Mouse (Mus musculus) liver, adult 2 months (tissue): Measurements from ENCODE around the gene Susd1. TPM values are rescaled to one million over a fixed set of nuclear protein-coding genes. Genes with fewer than 3 reads are reported as not detected.

Source experiments
- DNase-seq: peaks from one replicate; pipeline ENCODE4 v3.0.0-alpha.2; 2011; ENCODE audit warnings: low read depth, low spot score; ENCODE audit errors: extremely low read depth
- H3K27ac ChIP-seq: fragments of 200-500 bp; replicated peaks from 2 replicates; pipeline ENCODE4 v1.5.1; 2012; ENCODE audit warnings: low read depth, mild to moderate bottlenecking, control low read depth, inconsistent platforms, low read length; ENCODE audit not compliant: insufficient read depth
- H3K27me3 ChIP-seq: fragments of 200-500 bp; 2 replicates; pipeline ENCODE4 v1.6.1; 2012; ENCODE audit warnings: mild to moderate bottlenecking, moderate library complexity, low read length, inconsistent platforms; ENCODE audit not compliant: control insufficient read depth, insufficient read depth
- H3K36me3 ChIP-seq: fragments of 200-500 bp; 2 replicates; pipeline ENCODE4 v1.6.1; 2012; ENCODE audit warnings: low read length, inconsistent platforms; ENCODE audit not compliant: control insufficient read depth, insufficient read depth
- H3K4me1 ChIP-seq: fragments of 200-500 bp; 2 replicates; pipeline ENCODE4 v1.6.1; 2011; ENCODE audit warnings: low read length; ENCODE audit not compliant: control insufficient read depth, insufficient read depth
- H3K4me3 ChIP-seq: fragments of 200-500 bp; 2 replicates; pipeline ENCODE4 v1.5.1; 2011; ENCODE audit warnings: low read depth, mild to moderate bottlenecking, control low read depth, low read length, moderate library complexity; ENCODE audit not compliant: insufficient read depth
- H3K79me2 ChIP-seq: fragments of 200-500 bp; 2 replicates; pipeline ENCODE4 v1.6.1; 2012; ENCODE audit warnings: inconsistent platforms, mild to moderate bottlenecking, low read length, moderate library complexity; ENCODE audit not compliant: control insufficient read depth, insufficient read depth
- H3K9ac ChIP-seq: fragments of 200-500 bp; 2 replicates; pipeline ENCODE4 v1.6.1; 2012; ENCODE audit warnings: low read depth, mild to moderate bottlenecking, control low read depth, inconsistent platforms, low read length
- CTCF ChIP-seq: fragments of 200-500 bp; IDR thresholded peaks from 2 replicates; pipeline ENCODE4 v1.5.1; 2011; ENCODE audit warnings: low read depth, low read length, control low read depth
- POLR2A ChIP-seq: fragments of 200-500 bp; IDR thresholded peaks from 2 replicates; pipeline ENCODE4 v1.6.1; 2011; ENCODE audit warnings: low read length, control low read depth; ENCODE audit not compliant: insufficient read depth; ENCODE audit errors: extremely low read depth
- WGBS: fragments of 180-500 bp; shearing (Covaris S2); methylation state at CpG from one replicate; pipeline ENCODE4 v1.1.7; 2018; 5-methylcytosine and 5-hydroxymethylcytosine counted together
- polyA plus RNA-seq: library from polyadenylated mRNA; depleted of rRNA; stranded (reverse); fragments of >200 nt; gene quantifications from 2 replicates; pipeline ENCODE4 v1.2.3, GENCODE M21; 2012
- total RNA-seq: library from RNA; depleted of rRNA; stranded (reverse); fragments of >200 nt; gene quantifications from 2 replicates; pipeline ENCODE4 v1.2.3, GENCODE M21; 2014

Gene Susd1
- total and polyA plus RNA-seq, 2 experiments: 5.5 to 9.7 TPM

DNA sequence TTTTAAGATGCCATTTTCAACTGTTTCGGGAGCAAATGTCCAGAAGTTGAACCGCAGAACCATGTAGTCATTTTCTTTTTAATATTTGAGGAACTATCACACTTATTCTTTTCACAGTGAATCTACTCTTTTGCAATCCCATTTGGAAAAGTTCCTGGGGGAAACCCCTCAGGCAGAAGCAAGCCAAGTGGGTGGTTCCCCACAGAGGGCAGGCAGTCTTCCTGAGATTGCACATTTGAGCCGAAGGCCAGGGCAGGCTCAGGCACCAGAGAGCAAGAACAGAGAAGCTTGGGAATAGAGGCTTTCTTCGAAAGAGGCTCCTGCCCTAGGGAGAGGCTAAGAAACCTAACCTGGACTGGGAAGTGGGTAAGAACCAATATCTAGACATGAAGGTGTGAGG, 19.2 kb downstream of the Susd1 start:
- peaks cover 3% of the 10 kb centered on the region; the same call in 1 of the 2 replicates for H3K4me1 ChIP-seq
- no peak overlapping the region for H3K4me3 ChIP-seq
- H3K27me3 ChIP-seq: no peaks in the 10 kb centered on the region
- TF ChIP-seq CTCF: no peak
- TF ChIP-seq POLR2A: no peak
- 80% methylated on average over 4 of the region's 4 CpGs for WGBS
- no peak overlapping the region for H3K27ac ChIP-seq
- DNase-seq: no peak
- H3K79me2 ChIP-seq: no peaks in the 10 kb centered on the region
- no peaks in the 10 kb centered on the region for H3K36me3 ChIP-seq
- no peak overlapping the region for H3K9ac ChIP-seq

DNA sequence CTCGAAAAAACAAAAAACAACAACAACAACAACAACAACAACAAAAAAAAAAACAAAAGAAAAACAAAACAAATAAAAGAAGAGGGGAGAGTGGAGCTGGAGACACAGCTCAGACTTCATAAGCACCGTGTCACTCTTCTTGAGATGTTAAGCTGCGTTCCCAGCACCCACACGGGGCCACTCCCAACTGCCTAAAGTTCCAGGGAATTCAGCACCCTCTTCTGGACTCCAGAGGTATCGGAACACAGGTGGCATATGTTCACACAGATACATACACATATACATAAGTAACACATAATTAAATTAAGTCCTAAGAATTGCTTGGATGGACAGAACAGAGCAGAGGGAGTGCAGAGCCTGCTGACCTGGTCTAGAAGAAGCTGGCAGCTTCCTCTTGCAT, 25.0 kb downstream of the Susd1 start:
- Histone ChIP-seq H3K4me1 (no peaks in the 10 kb centered on the region), H3K36me3 (no peaks in the 10 kb centered on the region), H3K4me3 (no peak overlapping the region), H3K27me3 (no peaks in the 10 kb centered on the region), H3K79me2 (no peaks in the 10 kb centered on the region), H3K9ac (no peak overlapping the region), H3K27ac (no peak overlapping the region)
- WGBS: 96% methylated on average over 5 of the region's 5 CpGs
- no peak for DNase-seq
- TF ChIP-seq CTCF (no peak), POLR2A (no peak)

DNA sequence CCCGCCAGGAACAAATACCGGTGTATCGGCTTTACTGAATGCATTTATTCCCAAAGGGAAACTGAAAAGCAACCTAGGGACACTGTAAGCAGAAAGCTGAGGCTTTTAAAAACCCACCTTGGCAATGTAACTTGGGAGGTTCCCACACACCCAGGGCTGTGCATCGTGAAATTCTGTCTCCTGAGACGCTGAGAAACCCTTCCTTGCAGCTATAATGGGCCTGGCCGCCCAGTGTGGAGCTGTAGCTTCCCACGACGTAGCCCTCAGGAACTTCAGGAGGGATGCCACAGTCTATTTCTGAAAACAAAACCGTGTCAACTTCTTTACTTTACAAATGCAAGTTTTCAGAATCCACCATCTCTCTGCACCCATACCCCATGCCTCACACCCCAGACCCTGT, 27.3 kb downstream of the Susd1 start:
- H3K36me3 ChIP-seq: no peaks in the 10 kb centered on the region
- WGBS: 90% methylated on average over 9 of the region's 9 CpGs
- H3K27ac ChIP-seq: no peak overlapping the region
- DNase-seq: no peak
- TF ChIP-seq CTCF (no peak), POLR2A (no peak)
- H3K79me2 ChIP-seq: no peaks in the 10 kb centered on the region
- H3K9ac ChIP-seq: no peak overlapping the region
- no peaks in the 10 kb centered on the region for H3K27me3 ChIP-seq
- no peak overlapping the region for H3K4me3 ChIP-seq
- H3K4me1 ChIP-seq: no peaks in the 10 kb centered on the region

DNA sequence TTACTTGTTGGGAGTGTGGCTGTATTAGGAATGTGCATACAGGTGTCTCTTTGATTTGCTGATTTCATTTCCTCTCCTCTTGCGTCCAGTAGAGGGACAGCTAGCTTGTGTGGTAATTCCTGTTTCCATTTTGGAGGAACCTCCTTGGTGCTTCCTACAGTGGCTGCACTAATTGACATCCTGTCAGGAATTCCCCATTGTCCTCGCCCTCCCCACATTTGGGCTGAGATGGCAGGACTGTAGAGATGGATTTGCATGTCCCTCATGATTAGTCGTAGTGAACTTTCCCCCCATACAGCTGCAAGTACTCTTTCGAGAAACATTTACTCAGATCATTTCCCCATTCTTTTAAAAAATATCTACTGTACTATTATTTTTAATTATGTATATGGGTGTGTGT, 30.7 kb downstream of the Susd1 start:
- no peaks in the 10 kb centered on the region for H3K36me3 ChIP-seq
- no peaks in the 10 kb centered on the region for H3K27me3 ChIP-seq
- no peak overlapping the region for H3K9ac ChIP-seq
- no peak overlapping the region for H3K27ac ChIP-seq
- H3K4me1 ChIP-seq: no peaks in the 10 kb centered on the region
- no peaks in the 10 kb centered on the region for H3K79me2 ChIP-seq
- WGBS: 77% methylated on average over 4 of the region's 4 CpGs
- no peak for TF ChIP-seq POLR2A
- no peak for TF ChIP-seq CTCF
- peak; percentile 3 for DNase-seq
- no peak overlapping the region for H3K4me3 ChIP-seq

DNA sequence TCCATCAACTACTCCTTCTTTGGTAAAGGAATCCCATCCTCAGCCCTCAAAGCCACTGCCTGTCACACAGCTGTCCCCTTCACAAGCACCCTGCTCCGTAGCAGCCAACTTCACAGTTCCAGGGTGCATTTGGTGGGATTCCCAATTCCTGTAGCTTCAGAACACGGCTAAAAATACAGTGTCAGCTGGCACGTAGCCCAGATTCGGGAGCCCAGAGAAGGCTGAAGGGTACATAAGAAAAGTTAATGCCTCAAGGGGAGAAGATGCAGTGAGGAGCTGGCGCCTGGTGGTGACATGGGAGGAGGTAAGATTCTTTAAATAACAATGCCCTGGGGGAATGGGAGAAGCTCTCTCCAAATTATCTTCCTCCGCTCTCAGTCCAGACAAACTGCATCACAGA, 34.1 kb downstream of the Susd1 start:
- no peaks in the 10 kb centered on the region for H3K79me2 ChIP-seq
- 69% methylated on average over 6 of the region's 6 CpGs for WGBS
- DNase-seq: no peak
- no peak for TF ChIP-seq POLR2A
- no peak for TF ChIP-seq CTCF
- H3K4me3 ChIP-seq: no peak overlapping the region
- no peaks in the 10 kb centered on the region for H3K36me3 ChIP-seq
- no peaks in the 10 kb centered on the region for H3K27me3 ChIP-seq
- H3K4me1 ChIP-seq: no peaks in the 10 kb centered on the region
- H3K27ac ChIP-seq: no peak overlapping the region
- H3K9ac ChIP-seq: no peak overlapping the region

DNA sequence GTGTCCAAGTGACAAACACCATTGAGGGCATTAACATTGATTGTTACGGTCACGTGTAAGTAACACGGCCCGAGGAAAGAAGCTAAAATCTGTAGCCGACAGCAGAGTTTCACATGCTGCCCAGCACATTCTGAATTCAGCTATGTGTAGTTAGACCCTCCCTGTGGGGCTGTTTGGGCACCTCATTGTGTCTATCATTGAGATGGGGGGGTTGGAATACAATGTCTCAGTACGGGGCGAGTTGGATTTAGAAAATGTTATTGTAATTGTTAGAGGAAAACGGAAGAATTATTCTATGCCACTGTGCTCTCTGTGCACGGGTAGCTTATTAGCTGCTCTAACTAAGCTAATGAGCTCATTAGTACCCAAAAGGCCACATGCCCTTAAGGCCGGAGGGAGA, 37.5 kb downstream of the Susd1 start:
- DNase-seq: no peak
- Histone ChIP-seq H3K4me3 (no peak overlapping the region), H3K27me3 (no peaks in the 10 kb centered on the region), H3K9ac (no peak overlapping the region), H3K79me2 (no peaks in the 10 kb centered on the region), H3K36me3 (no peaks in the 10 kb centered on the region), H3K4me1 (no peaks in the 10 kb centered on the region), H3K27ac (no peak overlapping the region)
- 97% methylated on average over 10 of the region's 10 CpGs for WGBS
- TF ChIP-seq CTCF (no peak), POLR2A (no peak)
